Mouse (Mus musculus) hindbrain, embryonic 13.5 days (tissue): ENCODE data around the gene Fam13a. TPM values are rescaled to one million over a fixed set of nuclear protein-coding genes. Genes with fewer than 3 reads are reported as not detected.

ENCODE experiments used
- ATAC-seq: fragments of 200-750 bp; cut with Nextera tagmentation; 2 replicates; pipeline ENCODE4 v1.8.0; 2017; ENCODE audit warnings: moderate TSS enrichment; ENCODE audit not compliant: low FRiP score
- H3K27ac ChIP-seq: fragments of 300-500 bp; sonication (generic); 2 replicates; pipeline ENCODE4 v1.5.1; 2015; ENCODE audit warnings: inconsistent platforms, mild to moderate bottlenecking, moderate library complexity
- H3K27me3 ChIP-seq: fragments of 300-500 bp; sonication (generic); 2 replicates; pipeline ENCODE4 v1.6.1; 2015; ENCODE audit warnings: mild to moderate bottlenecking, inconsistent platforms
- H3K36me3 ChIP-seq: fragments of 300-500 bp; sonication (generic); 2 replicates; pipeline ENCODE4 v1.6.1; 2015; ENCODE audit warnings: mild to moderate bottlenecking, inconsistent platforms
- H3K4me1 ChIP-seq: fragments of 300-500 bp; sonication (generic); replicated peaks from 2 replicates; pipeline ENCODE4 v1.6.1; 2015; ENCODE audit warnings: inconsistent platforms
- H3K4me2 ChIP-seq: fragments of 300-500 bp; sonication (generic); 2 replicates; pipeline ENCODE4 v1.6.1; 2015; ENCODE audit warnings: inconsistent platforms, mild to moderate bottlenecking, moderate library complexity
- H3K4me3 ChIP-seq: fragments of 300-500 bp; sonication (generic); 2 replicates; pipeline ENCODE4 v1.5.1; 2015; ENCODE audit warnings: mild to moderate bottlenecking, inconsistent platforms
- H3K9ac ChIP-seq: fragments of 300-500 bp; sonication (generic); 2 replicates; pipeline ENCODE4 v1.6.1; 2015; ENCODE audit warnings: mild to moderate bottlenecking, inconsistent platforms
- H3K9me3 ChIP-seq: fragments of 300-500 bp; sonication (generic); 2 replicates; pipeline ENCODE4 v1.6.1; 2016; ENCODE audit warnings: inconsistent platforms
- WGBS: fragments of 180-500 bp; shearing (Covaris S2); methylation state at CpG from one replicate; pipeline ENCODE4 v1.1.7; 2015; 5-methylcytosine and 5-hydroxymethylcytosine counted together
- polyA plus RNA-seq: library from polyadenylated mRNA; unstranded; fragments of >200 nt; fragmentation: Nextera tagmentation; extraction: Ambion mirVana; gene quantifications from 2 replicates; pipeline ENCODE4 v1.2.1, GENCODE M21; 2015

Gene Fam13a
- polyA plus RNA-seq, 1 experiment from 2014 or later = 8.2 TPM

- Histone ChIP-seq H3K9me3 (no peaks in the 10 kb centered on the region), H3K27me3 (no peaks in the 10 kb centered on the region), H3K36me3 (no peaks in the 10 kb centered on the region), H3K4me1 (peaks cover 9% of the 10 kb centered on the region), H3K27ac (no peak overlapping the region), H3K4me3 (no peak overlapping the region), H3K9ac (no peak overlapping the region), H3K4me2 (no peak overlapping the region)
- WGBS = 78% methylated on average over 2 of the region's 2 CpGs
- no peak for ATAC-seq
Measured at GRCm38 (mm10) chr6:58927881-58928280, 96.5 kb downstream of the Fam13a start.

GRCm38 (mm10) chr6:58922511-58922910, 101.8 kb downstream of the Fam13a start:
- H3K4me1 ChIP-seq = no peaks in the 10 kb centered on the region
- 93% methylated on average over 5 of the region's 5 CpGs for WGBS
- no peaks in the 10 kb centered on the region for H3K9me3 ChIP-seq
- no peak overlapping the region for H3K9ac ChIP-seq
- no peak overlapping the region for H3K4me3 ChIP-seq
- no peaks in the 10 kb centered on the region for H3K27me3 ChIP-seq
- H3K36me3 ChIP-seq = peaks cover 12% of the 10 kb centered on the region
- ATAC-seq = no peak
- H3K27ac ChIP-seq = no peak overlapping the region
- H3K4me2 ChIP-seq = no peak overlapping the region

- Histone ChIP-seq H3K4me1 (no peaks in the 10 kb centered on the region), H3K4me3 (no peak overlapping the region), H3K27ac (no peak overlapping the region), H3K9ac (no peak overlapping the region), H3K4me2 (no peak overlapping the region), H3K27me3 (no peaks in the 10 kb centered on the region), H3K36me3 (peaks cover 17% of the 10 kb centered on the region), H3K9me3 (no peaks in the 10 kb centered on the region)
- 53% methylated on average over 3 of the region's 3 CpGs for WGBS
- ATAC-seq = no peak
Measured at GRCm38 (mm10) chr6:58921623-58922022, 102.7 kb downstream of the Fam13a start.

DNA sequence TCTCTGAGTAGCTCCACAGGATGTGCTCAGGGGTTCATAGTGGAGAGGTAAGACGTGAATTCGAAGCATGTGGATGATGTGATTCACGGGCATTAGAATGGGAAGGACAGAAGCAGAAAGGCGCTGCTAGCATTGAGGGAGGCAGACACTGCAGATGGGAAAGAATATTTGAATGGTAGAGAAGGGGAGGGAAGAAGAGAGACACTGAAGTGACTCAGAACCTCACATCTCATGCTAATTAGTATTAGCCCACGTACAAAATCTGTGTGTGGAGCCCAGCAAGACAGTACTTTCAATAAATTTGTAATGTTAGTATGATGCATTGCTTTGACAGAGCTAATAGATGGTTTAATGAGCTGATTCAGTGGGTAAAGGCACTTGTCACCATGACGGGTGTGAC, 103.6 kb downstream of the Fam13a start:
- Histone ChIP-seq H3K4me3 (no peak overlapping the region), H3K4me2 (no peak overlapping the region), H3K27me3 (no peaks in the 10 kb centered on the region), H3K36me3 (peaks cover 21% of the 10 kb centered on the region), H3K9ac (no peak overlapping the region), H3K27ac (no peak overlapping the region), H3K9me3 (no peaks in the 10 kb centered on the region), H3K4me1 (no peaks in the 10 kb centered on the region)
- no peak for ATAC-seq
- WGBS = 81% methylated on average over 6 of the region's 6 CpGs

DNA sequence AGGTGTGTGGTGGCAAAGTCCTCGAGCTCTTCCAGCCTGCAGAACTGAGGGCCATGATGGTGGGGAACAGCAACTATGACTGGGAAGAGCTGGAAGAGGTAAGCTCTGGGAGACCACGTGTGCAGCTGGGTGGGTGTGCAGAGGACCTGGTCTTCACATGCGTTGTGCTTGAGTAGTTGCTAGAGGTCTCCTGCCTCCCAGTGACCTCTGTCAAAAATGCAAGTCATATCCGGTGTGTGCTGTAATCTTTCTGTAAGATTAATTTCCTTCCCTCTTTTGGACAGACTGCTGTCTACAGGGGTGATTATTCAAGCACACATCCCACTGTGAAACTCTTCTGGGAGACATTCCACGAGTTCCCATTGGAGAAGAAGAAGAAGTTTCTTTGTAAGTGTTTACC, 107.9 kb downstream of the Fam13a start:
- Histone ChIP-seq H3K9ac (no peak overlapping the region), H3K36me3 (peaks cover 21% of the 10 kb centered on the region), H3K4me2 (no peak overlapping the region), H3K27ac (no peak overlapping the region), H3K4me1 (no peaks in the 10 kb centered on the region), H3K27me3 (no peaks in the 10 kb centered on the region), H3K9me3 (no peaks in the 10 kb centered on the region), H3K4me3 (no peak overlapping the region)
- 90% methylated on average over 5 of the region's 5 CpGs for WGBS
- no peak for ATAC-seq

- peaks cover 22% of the 10 kb centered on the region for H3K36me3 ChIP-seq
- WGBS = 75% methylated on average over 5 of the region's 5 CpGs
- no peak overlapping the region for H3K4me2 ChIP-seq
- no peaks in the 10 kb centered on the region for H3K27me3 ChIP-seq
- no peak for ATAC-seq
- no peaks in the 10 kb centered on the region for H3K4me1 ChIP-seq
- no peak overlapping the region for H3K27ac ChIP-seq
- no peak overlapping the region for H3K4me3 ChIP-seq
- H3K9me3 ChIP-seq = no peaks in the 10 kb centered on the region
- no peak overlapping the region for H3K9ac ChIP-seq
Measured at GRCm38 (mm10) chr6:58913971-58914370, 110.4 kb downstream of the Fam13a start.

DNA sequence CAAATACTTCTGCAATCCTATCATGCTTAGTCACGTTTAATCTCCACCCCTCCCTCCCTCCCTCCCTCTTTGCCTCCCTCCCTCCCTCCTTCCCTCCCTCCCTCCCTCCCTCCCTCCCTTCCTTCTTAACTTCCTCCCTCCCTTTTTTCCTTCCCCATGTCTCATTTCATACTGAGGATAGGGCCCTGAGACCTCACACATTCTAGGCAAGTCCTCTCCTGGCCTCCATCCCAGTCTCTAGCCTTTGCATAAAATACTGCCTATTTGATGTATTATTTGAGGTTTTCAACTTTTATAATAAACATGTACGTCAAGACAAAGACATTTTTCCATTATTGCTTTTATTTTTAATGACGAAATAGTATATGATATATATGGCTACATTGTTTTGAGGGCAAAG, 110.8 kb downstream of the Fam13a start:
- no peaks in the 10 kb centered on the region for H3K9me3 ChIP-seq
- no peaks in the 10 kb centered on the region for H3K27me3 ChIP-seq
- 79% methylated on average over 3 of the region's 3 CpGs for WGBS
- no peak overlapping the region for H3K9ac ChIP-seq
- H3K4me2 ChIP-seq = no peak overlapping the region
- no peak overlapping the region for H3K4me3 ChIP-seq
- no peak for ATAC-seq
- no peak overlapping the region for H3K27ac ChIP-seq
- no peaks in the 10 kb centered on the region for H3K4me1 ChIP-seq
- H3K36me3 ChIP-seq = peaks cover 19% of the 10 kb centered on the region

- no peaks in the 10 kb centered on the region for H3K4me1 ChIP-seq
- H3K4me2 ChIP-seq = no peak overlapping the region
- H3K9ac ChIP-seq = no peak overlapping the region
- peaks cover 15% of the 10 kb centered on the region; the same call in 1 of the 2 replicates for H3K36me3 ChIP-seq
- H3K27me3 ChIP-seq = no peaks in the 10 kb centered on the region
- H3K4me3 ChIP-seq = no peak overlapping the region
- no peaks in the 10 kb centered on the region for H3K9me3 ChIP-seq
- WGBS = 76% methylated on average over 5 of the region's 5 CpGs
- ATAC-seq = no peak
- no peak overlapping the region for H3K27ac ChIP-seq
Measured at GRCm38 (mm10) chr6:58912842-58913241, 111.5 kb downstream of the Fam13a start.

GRCm38 (mm10) chr6:58907791-58908190, 116.6 kb downstream of the Fam13a start:
- no peak overlapping the region; the same call in 1 of the 2 replicates for H3K4me3 ChIP-seq
- no peaks in the 10 kb centered on the region for H3K27me3 ChIP-seq
- H3K36me3 ChIP-seq = peaks cover 22% of the 10 kb centered on the region
- H3K9ac ChIP-seq = no peak overlapping the region
- no peak for ATAC-seq
- WGBS = 62% methylated on average over 2 of the region's 2 CpGs
- peaks cover 9% of the 10 kb centered on the region for H3K4me1 ChIP-seq
- peaks cover 19% of the 10 kb centered on the region for H3K9me3 ChIP-seq
- peak overlapping the region; percentile 58; the same call in 1 of the 2 replicates for H3K4me2 ChIP-seq
- peak overlapping the region; percentile 86 for H3K27ac ChIP-seq

DNA sequence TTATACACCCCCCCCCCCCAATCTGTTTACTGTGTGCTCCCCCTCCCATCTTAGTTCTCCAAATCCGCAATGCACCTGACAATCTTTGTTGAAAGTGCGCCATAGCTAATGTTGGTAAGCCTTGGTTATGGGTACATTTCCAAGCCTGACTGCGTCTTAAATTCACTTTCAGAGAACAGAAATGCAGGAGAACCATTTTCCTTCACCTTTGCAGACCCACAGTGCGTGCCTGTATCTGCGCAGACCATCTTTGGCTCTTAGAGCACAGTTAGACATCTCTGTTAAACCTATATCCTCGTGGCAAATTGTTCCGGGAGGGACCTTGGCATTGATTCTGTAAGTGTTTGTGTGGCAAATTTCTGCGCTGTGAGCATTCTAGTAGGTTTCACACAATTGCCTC, 117.0 kb downstream of the Fam13a start:
- Histone ChIP-seq H3K4me3 (peak overlapping the region; percentile 50), H3K9me3 (peaks cover 19% of the 10 kb centered on the region), H3K4me2 (peak overlapping the region; percentile 58), H3K4me1 (peaks cover 9% of the 10 kb centered on the region), H3K9ac (no peak overlapping the region), H3K27ac (peak overlapping the region; percentile 86), H3K27me3 (no peaks in the 10 kb centered on the region), H3K36me3 (peaks cover 22% of the 10 kb centered on the region)
- WGBS = 76% methylated on average over 8 of the region's 8 CpGs
- peak; percentile 2; the same call in 1 of the 2 replicates for ATAC-seq

DNA sequence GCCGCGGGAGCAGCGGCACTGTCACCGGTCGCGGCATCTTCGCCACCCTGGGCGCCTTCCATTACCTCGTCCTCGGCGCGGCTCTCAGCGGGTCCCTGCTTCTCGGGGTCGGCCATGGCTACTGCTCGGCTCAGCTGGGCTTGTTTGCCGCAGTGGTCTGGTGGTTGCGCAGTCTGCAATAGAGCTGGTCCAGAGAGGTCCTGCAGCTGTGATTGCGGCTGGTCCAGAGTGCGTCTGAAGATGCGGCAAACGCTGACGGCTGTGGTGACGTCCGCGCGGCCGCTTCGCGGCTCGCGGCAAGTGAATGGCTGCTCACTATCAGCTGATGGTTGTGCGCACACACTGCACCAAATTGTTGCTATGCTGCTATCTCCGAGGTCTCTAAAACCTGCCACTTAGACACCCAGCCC, 117.5 kb downstream of the Fam13a start, which contains the start of gene Nap1l5:
Gene Nap1l5, minus strand, starts transcription at position 225 of the 410 bp plus-strand sequence.
- H3K4me2 ChIP-seq = peak within 1 kb of the TSS; percentile 58
- peak within 1 kb of the TSS; percentile 50 for H3K4me3 ChIP-seq
- peak within 1 kb of the TSS; percentile 86 for H3K27ac ChIP-seq
- H3K36me3 ChIP-seq = peaks cover 22% of the 10 kb centered on the region
- ATAC-seq = peak; percentile 95
- peaks cover 9% of the 10 kb centered on the region for H3K4me1 ChIP-seq
- H3K9ac ChIP-seq = peak within 1 kb of the TSS; percentile 70
- WGBS = 51% methylated on average over 34 of the region's 34 CpGs
- peaks cover 19% of the 10 kb centered on the region for H3K9me3 ChIP-seq
- no peaks in the 10 kb centered on the region for H3K27me3 ChIP-seq

DNA sequence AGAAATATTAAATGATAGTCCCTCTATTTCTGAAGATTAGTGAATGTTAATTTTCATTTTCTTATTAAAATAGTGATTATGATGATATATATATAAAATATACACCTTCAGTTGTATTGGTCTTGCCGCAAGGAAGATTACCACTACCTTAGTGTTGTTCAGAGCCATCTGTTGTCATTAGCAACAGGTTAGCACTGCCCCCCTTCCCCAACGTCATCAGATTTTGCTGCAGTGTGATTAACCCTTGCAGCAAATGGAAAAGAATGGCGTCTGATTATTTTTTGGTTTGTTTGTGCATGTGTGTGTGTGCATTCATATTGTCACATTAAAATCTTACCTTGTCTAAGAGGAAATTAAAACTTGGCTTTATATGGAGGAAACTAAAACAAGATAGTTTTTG, 119.8 kb downstream of the Fam13a start:
- Histone ChIP-seq H3K27ac (no peak overlapping the region), H3K4me3 (no peak overlapping the region), H3K9ac (no peak overlapping the region), H3K36me3 (peaks cover 17% of the 10 kb centered on the region), H3K4me1 (peaks cover 9% of the 10 kb centered on the region), H3K27me3 (no peaks in the 10 kb centered on the region), H3K9me3 (peaks cover 19% of the 10 kb centered on the region), H3K4me2 (no peak overlapping the region)
- no peak for ATAC-seq
- 46% methylated on average over 3 of the region's 3 CpGs for WGBS

GRCm38 (mm10) chr6:58903171-58903570, 121.2 kb downstream of the Fam13a start:
- ATAC-seq = peak; percentile 84
- 12% methylated on average over 8 of the region's 8 CpGs for WGBS
- Histone ChIP-seq H3K4me2 (peak overlapping the region; percentile 38), H3K9ac (no peak overlapping the region), H3K9me3 (peaks cover 19% of the 10 kb centered on the region), H3K27ac (peak overlapping the region; percentile 81), H3K36me3 (peaks cover 17% of the 10 kb centered on the region), H3K4me1 (peaks cover 9% of the 10 kb centered on the region), H3K27me3 (no peaks in the 10 kb centered on the region), H3K4me3 (no peak overlapping the region)
